Mouse (Mus musculus) stomach, postnatal 0 days (tissue): ENCODE measurements around the gene Gm36028. TPM values are rescaled to one million over a fixed set of nuclear protein-coding genes. Genes with fewer than 3 reads are reported as not detected.

Source experiments
- ATAC-seq: fragments of 200-750 bp; cut with Nextera tagmentation; 2 replicates; pipeline ENCODE4 v1.8.0; 2017; ENCODE audit not compliant: low FRiP score, low TSS enrichment
- DNase-seq: peaks from one replicate; pipeline ENCODE4 v3.0.0-alpha.2; 2016; ENCODE audit warnings: low spot score
- H3K27ac ChIP-seq: fragments of 300-500 bp; sonication (generic); replicated peaks from 2 replicates; pipeline ENCODE4 v1.5.1; 2014; ENCODE audit warnings: mild to moderate bottlenecking, control low read depth
- H3K27me3 ChIP-seq: fragments of 300-500 bp; sonication (generic); 2 replicates; pipeline ENCODE4 v1.6.1; 2014; ENCODE audit warnings: low read length; ENCODE audit not compliant: control insufficient read depth, insufficient read depth
- H3K36me3 ChIP-seq: fragments of 300-500 bp; sonication (generic); 2 replicates; pipeline ENCODE4 v1.6.1; 2014; ENCODE audit warnings: low read length, mixed read lengths; ENCODE audit not compliant: control insufficient read depth, insufficient read depth
- H3K4me1 ChIP-seq: fragments of 300-500 bp; sonication (generic); replicated peaks from 2 replicates; pipeline ENCODE4 v1.6.1; 2014; ENCODE audit warnings: antibody characterized with exemption; ENCODE audit not compliant: control insufficient read depth, insufficient read depth
- H3K4me2 ChIP-seq: fragments of 300-500 bp; sonication (generic); replicated peaks from 2 replicates; pipeline ENCODE4 v1.6.1; 2014; ENCODE audit warnings: low read depth, mild to moderate bottlenecking, control low read depth, moderate library complexity
- H3K4me3 ChIP-seq: fragments of 300-500 bp; sonication (generic); 2 replicates; pipeline ENCODE4 v1.5.1; 2014; ENCODE audit warnings: low read depth, low read length, control low read depth
- H3K9ac ChIP-seq: fragments of 300-500 bp; sonication (generic); 2 replicates; pipeline ENCODE4 v1.6.1; 2014; ENCODE audit warnings: mild to moderate bottlenecking, low read length, control low read depth, mixed read lengths
- H3K9me3 ChIP-seq: fragments of 300-500 bp; sonication (generic); 2 replicates; pipeline ENCODE4 v1.6.1; 2016; ENCODE audit warnings: low read length; ENCODE audit not compliant: control insufficient read depth
- CTCF ChIP-seq: IDR thresholded peaks from 2 replicates; pipeline ENCODE4 v1.5.1; 2016; ENCODE audit warnings: antibody characterized with exemption, low read depth, mild to moderate bottlenecking, moderate library complexity
- EP300 ChIP-seq: optimal IDR thresholded peaks from 2 replicates; pipeline ENCODE3; 2016; ENCODE audit warnings: antibody characterized with exemption
- WGBS: fragments of 180-500 bp; shearing (Covaris S2); extraction: QIAGEN DNeasy Blood & Tissue Kit; methylation state at CpG from one replicate; pipeline ENCODE4 v1.1.7; 2014; 5-methylcytosine and 5-hydroxymethylcytosine counted together
- polyA plus RNA-seq: library from polyadenylated mRNA; unstranded; fragments of >200 nt; fragmentation: Nextera tagmentation; extraction: Ambion mirVana; gene quantifications from 2 replicates; pipeline ENCODE4 v1.2.1, GENCODE M21; 2015

Gm36028 gene
- 0.29 and 0.56 TPM in 2 replicates for polyA plus RNA-seq

DNA sequence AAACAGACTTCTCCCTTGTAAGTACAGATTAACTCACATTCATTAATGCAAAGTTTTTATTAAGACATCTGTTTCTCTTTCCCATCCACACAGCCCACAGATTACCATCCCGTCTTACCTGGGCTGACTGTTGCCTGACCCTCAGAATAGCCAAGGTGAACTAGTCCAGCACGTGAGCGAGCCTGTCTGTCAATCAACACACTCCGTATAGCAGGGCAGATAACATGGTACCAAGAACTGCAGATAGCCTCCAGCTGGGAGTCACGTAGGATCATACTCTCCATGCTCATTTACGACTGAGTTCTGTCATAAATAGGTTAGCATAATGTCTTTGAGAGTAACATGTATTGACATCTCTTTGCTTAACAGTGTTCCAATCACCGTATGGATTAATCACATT lies at the start of gene Gm36028:
Gene Gm36028, minus strand, starts transcription at position 118 of the 400 bp plus-strand sequence.
- no peaks in the 10 kb centered on the region for H3K36me3 ChIP-seq
- no peak within 1 kb of the TSS for H3K4me2 ChIP-seq
- no peaks in the 10 kb centered on the region for H3K4me1 ChIP-seq
- no peak within 1 kb of the TSS for H3K4me3 ChIP-seq
- H3K9me3 ChIP-seq = no peaks in the 10 kb centered on the region
- no peak for TF ChIP-seq CTCF
- no peak for TF ChIP-seq EP300
- DNase-seq (no peak), ATAC-seq (no peak)
- 66% methylated on average over 7 of the region's 7 CpGs for WGBS
- H3K27me3 ChIP-seq = no peaks in the 10 kb centered on the region
- no peak within 1 kb of the TSS for H3K27ac ChIP-seq
- H3K9ac ChIP-seq = no peak within 1 kb of the TSS

DNA sequence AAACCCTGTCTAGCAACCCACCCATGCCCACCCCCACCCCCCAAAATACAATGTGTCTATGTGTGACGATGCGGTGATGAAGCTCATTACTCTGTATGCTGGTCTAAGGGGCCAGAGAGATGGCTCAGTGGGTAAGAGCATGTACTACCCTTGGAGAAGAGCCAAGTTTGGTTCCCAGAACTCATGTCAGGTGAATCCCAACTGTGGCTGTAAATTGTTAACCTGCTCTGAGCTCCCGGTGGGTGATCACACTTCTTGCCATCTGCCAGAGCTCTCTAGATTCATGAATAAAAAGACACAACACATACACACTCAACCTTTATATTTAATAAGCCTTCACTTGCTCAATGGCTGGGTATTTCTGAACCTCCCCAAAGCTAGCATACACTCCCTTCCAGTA lies 45.5 kb upstream of the Gm36028 start:
- Histone ChIP-seq H3K4me3 (no peak overlapping the region), H3K36me3 (no peaks in the 10 kb centered on the region), H3K4me1 (no peaks in the 10 kb centered on the region), H3K9me3 (no peaks in the 10 kb centered on the region), H3K27ac (no peak overlapping the region), H3K4me2 (no peak overlapping the region), H3K9ac (no peak overlapping the region), H3K27me3 (no peaks in the 10 kb centered on the region)
- 86% methylated on average over 3 of the region's 3 CpGs for WGBS
- TF ChIP-seq EP300 = no peak
- no peak for TF ChIP-seq CTCF
- no peak for ATAC-seq
- no peak for DNase-seq

- Histone ChIP-seq H3K4me1 (no peaks in the 10 kb centered on the region), H3K9ac (no peak overlapping the region), H3K4me3 (no peak overlapping the region), H3K4me2 (no peak overlapping the region), H3K36me3 (no peaks in the 10 kb centered on the region), H3K27ac (no peak overlapping the region), H3K27me3 (no peaks in the 10 kb centered on the region), H3K9me3 (no peaks in the 10 kb centered on the region)
- ATAC-seq = peak; percentile 47; the same call in 1 of the 2 replicates
- peak; percentile 28 for DNase-seq
- TF ChIP-seq EP300 (no peak), CTCF (no peak)
- 39% methylated on average over 11 of the region's 11 CpGs for WGBS
These were observed 40.4 kb upstream of the Gm36028 start for GRCm38 (mm10) chr16:37901318-37901717.

- no peak overlapping the region for H3K9ac ChIP-seq
- H3K9me3 ChIP-seq = no peaks in the 10 kb centered on the region
- no peaks in the 10 kb centered on the region for H3K4me1 ChIP-seq
- no peak overlapping the region for H3K4me2 ChIP-seq
- ATAC-seq (no peak), DNase-seq (no peak)
- no peaks in the 10 kb centered on the region for H3K36me3 ChIP-seq
- H3K27ac ChIP-seq = no peak overlapping the region
- H3K4me3 ChIP-seq = no peak overlapping the region
- no peaks in the 10 kb centered on the region for H3K27me3 ChIP-seq
- WGBS = 45% methylated on average over 2 of the region's 2 CpGs
- TF ChIP-seq EP300 (no peak), CTCF (no peak)
These were observed 38.4 kb upstream of the Gm36028 start for GRCm38 (mm10) chr16:37899357-37899756.

GRCm38 (mm10) chr16:37898790-37899189 lies 37.8 kb upstream of the Gm36028 start:
- H3K9me3 ChIP-seq = no peaks in the 10 kb centered on the region
- TF ChIP-seq EP300 (no peak), CTCF (no peak)
- WGBS = 83% methylated on average over 5 of the region's 5 CpGs
- H3K27me3 ChIP-seq = no peaks in the 10 kb centered on the region
- DNase-seq (no peak), ATAC-seq (no peak)
- no peaks in the 10 kb centered on the region for H3K36me3 ChIP-seq
- H3K9ac ChIP-seq = no peak overlapping the region
- H3K27ac ChIP-seq = no peak overlapping the region
- H3K4me2 ChIP-seq = no peak overlapping the region
- H3K4me1 ChIP-seq = no peaks in the 10 kb centered on the region
- no peak overlapping the region for H3K4me3 ChIP-seq

- Histone ChIP-seq H3K4me1 (no peaks in the 10 kb centered on the region), H3K9ac (no peak overlapping the region), H3K4me3 (no peak overlapping the region), H3K27me3 (no peaks in the 10 kb centered on the region), H3K36me3 (no peaks in the 10 kb centered on the region), H3K9me3 (no peaks in the 10 kb centered on the region), H3K4me2 (no peak overlapping the region), H3K27ac (no peak overlapping the region)
- TF ChIP-seq EP300 (no peak), CTCF (no peak)
- peak; percentile 91 for ATAC-seq
- WGBS = 58% methylated on average over 2 of the region's 2 CpGs
- DNase-seq = peak; percentile 29
These were observed 33.0 kb upstream of the Gm36028 start for GRCm38 (mm10) chr16:37893942-37894341.
